Mouse (Mus musculus) kidney, adult 2 months (tissue): Measurements from ENCODE around the gene Kcnk15.

Experiments
- CTCF ChIP-seq: fragments of 200-500 bp; conservative IDR thresholded peaks from 2 replicates; pipeline ENCODE4 v1.5.1; 2011; ENCODE audit warnings: low read depth, mild to moderate bottlenecking, control low read depth, low read length, moderate library complexity, mixed read lengths; ENCODE audit not compliant: insufficient read depth, insufficient read length
- POLR2A ChIP-seq: fragments of 200-500 bp; IDR thresholded peaks from one replicate; pipeline ENCODE4 v1.6.1; 2011; ENCODE audit warnings: low read depth, low read length, control low read depth

DNA sequence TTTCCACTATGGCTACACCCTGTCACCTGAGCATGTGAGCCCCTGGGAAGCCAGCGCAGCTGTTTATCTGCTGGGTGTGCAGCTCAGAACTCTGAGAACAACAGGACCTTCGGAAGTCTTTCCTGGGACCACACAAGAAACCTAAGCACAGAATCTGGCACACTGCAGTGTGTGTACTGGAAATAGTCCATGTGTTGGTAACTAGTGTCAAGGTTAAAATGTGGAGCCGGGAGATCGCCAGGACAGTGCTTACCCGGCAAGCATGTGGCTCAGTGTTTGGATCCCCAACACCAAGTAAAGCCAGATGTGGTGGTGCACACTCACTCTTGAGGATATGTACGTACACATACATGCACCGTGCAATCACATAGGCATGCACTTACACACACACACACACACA lies 47.6 kb downstream of the Kcnk15 start:
- TF ChIP-seq CTCF (no peak), POLR2A (no peak)
